Mouse (Mus musculus): ENCODE measurements at regions not wholly inside any gene's neighbourhood (a gene's known extent, or its start where the extent isn't known, plus 50 kb on each side); places are given as distances from the start of the nearest gene placed in this dataset.

GRCm38 (mm10) chr10:96847433-96848165 lies 230.8 kb downstream of the Btg1 start:
- Histone ChIP-seq H3K9me3 (replicated peaks; ENCODE audit: control insufficient read depth, low read length) (no peaks in the 10 kb centered on the region), H3K27me3 (replicated peaks; ENCODE audit: control insufficient read depth, insufficient read depth, low read length) (no peaks in the 10 kb centered on the region), H3K4me3 (ENCODE audit: low read depth, low read length) (no peak overlapping the region), H3K4me1 (ENCODE audit: control insufficient read depth, insufficient read depth, low read length) (peaks cover 6% of the 10 kb centered on the region; the same call in 1 of the 2 replicates), H3K4me2 (ENCODE audit: low read length) (no peak overlapping the region), H3K9ac (ENCODE audit: low read length) (no peak overlapping the region), H3K36me3 (ENCODE audit: control insufficient read depth, insufficient read depth, low read length) (no peaks in the 10 kb centered on the region), H3K27ac (ENCODE audit: low read depth, low read length) (no peak overlapping the region)
- ATAC-seq (0 out of 2 replicates have a peak, but pooled peaks have one; percentile 18), DNase-seq (ENCODE audit: low spot score) (no peak)
- 79% methylated on average over 5 of the region's 5 CpGs for WGBS

- 90% methylated on average over 2 of the region's 2 CpGs for WGBS
- Histone ChIP-seq H3K9ac (ENCODE audit: low read length) (no peak overlapping the region), H3K4me2 (ENCODE audit: low read length) (no peak overlapping the region), H3K9me3 (replicated peaks; ENCODE audit: control insufficient read depth, low read length) (no peaks in the 10 kb centered on the region), H3K4me3 (ENCODE audit: low read depth, low read length) (no peak overlapping the region), H3K27me3 (replicated peaks; ENCODE audit: control insufficient read depth, insufficient read depth, low read length) (no peaks in the 10 kb centered on the region), H3K4me1 (ENCODE audit: control insufficient read depth, insufficient read depth, low read length) (peaks cover 6% of the 10 kb centered on the region; the same call in 1 of the 2 replicates), H3K27ac (ENCODE audit: low read depth, low read length) (no peak overlapping the region), H3K36me3 (ENCODE audit: control insufficient read depth, insufficient read depth, low read length) (no peaks in the 10 kb centered on the region)
- ATAC-seq (no peak), DNase-seq (ENCODE audit: low spot score) (no peak)
Observed at GRCm38 (mm10) chr10:96848496-96848895, 231.7 kb downstream of the Btg1 start.

- DNase-seq (ENCODE audit: low spot score) = no peak
- 91% methylated on average over 2 of the region's 2 CpGs for WGBS
- no peaks in the 10 kb centered on the region for H3K9me3 ChIP-seq (replicated peaks; ENCODE audit: control insufficient read depth, low read length)
Observed at GRCm38 (mm10) chr10:96860366-96860765, 243.6 kb downstream of the Btg1 start.

GRCm38 (mm10) chr10:96863230-96863629 lies 246.4 kb downstream of the Btg1 start:
- 91% methylated on average over 8 of the region's 8 CpGs for WGBS
- no peak overlapping the region for H3K4me3 ChIP-seq (ENCODE audit: low read depth, low read length)
- no peaks in the 10 kb centered on the region for H3K9me3 ChIP-seq (replicated peaks; ENCODE audit: control insufficient read depth, low read length)
- H3K27me3 ChIP-seq (replicated peaks; ENCODE audit: control insufficient read depth, insufficient read depth, low read length) = no peaks in the 10 kb centered on the region
- H3K9ac ChIP-seq (ENCODE audit: low read length) = no peak overlapping the region
- DNase-seq (ENCODE audit: low spot score) = no peak
- no peak overlapping the region for H3K4me2 ChIP-seq (ENCODE audit: low read length)
- ATAC-seq = no peak
- H3K27ac ChIP-seq (ENCODE audit: low read depth, low read length) = no peak overlapping the region
- no peaks in the 10 kb centered on the region for H3K4me1 ChIP-seq (ENCODE audit: control insufficient read depth, insufficient read depth, low read length)
- no peaks in the 10 kb centered on the region for H3K36me3 ChIP-seq (ENCODE audit: control insufficient read depth, insufficient read depth, low read length)

More at GRCm38 (mm10) chr10:96860366-96860765, 243.6 kb downstream of the Btg1 start:
- Histone ChIP-seq H3K4me3 (ENCODE audit: low read depth, low read length) (no peak overlapping the region), H3K27ac (ENCODE audit: low read depth, low read length) (no peak overlapping the region), H3K27me3 (replicated peaks; ENCODE audit: control insufficient read depth, insufficient read depth, low read length) (no peaks in the 10 kb centered on the region), H3K36me3 (ENCODE audit: control insufficient read depth, insufficient read depth, low read length) (no peaks in the 10 kb centered on the region), H3K4me1 (ENCODE audit: control insufficient read depth, insufficient read depth, low read length) (no peaks in the 10 kb centered on the region), H3K9ac (ENCODE audit: low read length) (no peak overlapping the region), H3K4me2 (ENCODE audit: low read length) (no peak overlapping the region)
- ATAC-seq = no peak

GRCm38 (mm10) chr10:96866468-96866867 lies 249.7 kb downstream of the Btg1 start:
- no peaks in the 10 kb centered on the region for H3K4me1 ChIP-seq (ENCODE audit: control insufficient read depth, insufficient read depth, low read length)
- H3K4me2 ChIP-seq (ENCODE audit: low read length) = no peak overlapping the region
- H3K4me3 ChIP-seq (ENCODE audit: low read depth, low read length) = no peak overlapping the region
- no peaks in the 10 kb centered on the region for H3K9me3 ChIP-seq (replicated peaks; ENCODE audit: control insufficient read depth, low read length)
- H3K36me3 ChIP-seq (ENCODE audit: control insufficient read depth, insufficient read depth, low read length) = no peaks in the 10 kb centered on the region
- H3K27me3 ChIP-seq (replicated peaks; ENCODE audit: control insufficient read depth, insufficient read depth, low read length) = no peaks in the 10 kb centered on the region
- 83% methylated on average over 3 of the region's 3 CpGs for WGBS
- H3K9ac ChIP-seq (ENCODE audit: low read length) = no peak overlapping the region
- DNase-seq (ENCODE audit: low spot score) (no peak), ATAC-seq (no peak)
- no peak overlapping the region for H3K27ac ChIP-seq (ENCODE audit: low read depth, low read length)

GRCm38 (mm10) chr10:96871559-96872160 lies 254.9 kb downstream of the Btg1 start:
- DNase-seq (ENCODE audit: low spot score) (no peak), ATAC-seq (no peak)
- no peaks in the 10 kb centered on the region for H3K36me3 ChIP-seq (ENCODE audit: control insufficient read depth, insufficient read depth, low read length)
- H3K9ac ChIP-seq (ENCODE audit: low read length) = no peak overlapping the region
- no peak overlapping the region for H3K4me3 ChIP-seq (ENCODE audit: low read depth, low read length)
- no peak overlapping the region for H3K4me2 ChIP-seq (ENCODE audit: low read length)
- WGBS = 94% methylated on average over 7 of the region's 7 CpGs
- no peaks in the 10 kb centered on the region for H3K4me1 ChIP-seq (ENCODE audit: control insufficient read depth, insufficient read depth, low read length)
- H3K27ac ChIP-seq (ENCODE audit: low read depth, low read length) = no peak overlapping the region
- no peaks in the 10 kb centered on the region for H3K9me3 ChIP-seq (replicated peaks; ENCODE audit: control insufficient read depth, low read length)
- no peaks in the 10 kb centered on the region for H3K27me3 ChIP-seq (replicated peaks; ENCODE audit: control insufficient read depth, insufficient read depth, low read length)

- 92% methylated on average over 1 of the region's 1 CpGs for whole genome bisulfite sequencing
- no peak for ATAC-seq
- DNase-seq (ENCODE audit: low spot score) = no peak
- Histone ChIP-seq H3K36me3 (ENCODE audit: control insufficient read depth, insufficient read depth, low read length) (no peaks in the 10 kb centered on the region), H3K4me2 (ENCODE audit: low read length) (no peak overlapping the region), H3K4me1 (ENCODE audit: control insufficient read depth, insufficient read depth, low read length) (no peaks in the 10 kb centered on the region), H3K27me3 (replicated peaks; ENCODE audit: control insufficient read depth, insufficient read depth, low read length) (no peaks in the 10 kb centered on the region), H3K9ac (ENCODE audit: low read length) (no peak overlapping the region), H3K4me3 (ENCODE audit: low read depth, low read length) (no peak overlapping the region), H3K9me3 (replicated peaks; ENCODE audit: control insufficient read depth, low read length) (no peaks in the 10 kb centered on the region), H3K27ac (ENCODE audit: low read depth, low read length) (no peak overlapping the region)
Observed at GRCm38 (mm10) chr10:96874646-96875045, 257.8 kb downstream of the Btg1 start.

GRCm38 (mm10) chr10:96875676-96876075 lies 258.9 kb downstream of the Btg1 start:
- ATAC-seq = no peak
- Histone ChIP-seq H3K27me3 (replicated peaks; ENCODE audit: control insufficient read depth, insufficient read depth, low read length) (no peaks in the 10 kb centered on the region), H3K4me3 (ENCODE audit: low read depth, low read length) (no peak overlapping the region), H3K9me3 (replicated peaks; ENCODE audit: control insufficient read depth, low read length) (no peaks in the 10 kb centered on the region), H3K9ac (ENCODE audit: low read length) (no peak overlapping the region), H3K27ac (ENCODE audit: low read depth, low read length) (no peak overlapping the region), H3K36me3 (ENCODE audit: control insufficient read depth, insufficient read depth, low read length) (no peaks in the 10 kb centered on the region), H3K4me1 (ENCODE audit: control insufficient read depth, insufficient read depth, low read length) (0 out of 2 replicates have a peak, but pooled peaks cover 1% of the 10 kb centered on the region), H3K4me2 (ENCODE audit: low read length) (no peak overlapping the region)
- DNase-seq (ENCODE audit: low spot score) = no peak
- 88% methylated on average over 3 of the region's 3 CpGs for WGBS

- no peak overlapping the region for H3K9ac ChIP-seq (ENCODE audit: low read length)
- H3K27ac ChIP-seq (ENCODE audit: low read depth, low read length) = no peak overlapping the region
- DNase-seq (ENCODE audit: low spot score) = no peak
- 96% methylated on average over 2 of the region's 2 CpGs for WGBS
- ATAC-seq = no peak
- H3K4me3 ChIP-seq (ENCODE audit: low read depth, low read length) = no peak overlapping the region
- no peak overlapping the region for H3K4me2 ChIP-seq (ENCODE audit: low read length)
- no peaks in the 10 kb centered on the region for H3K27me3 ChIP-seq (replicated peaks; ENCODE audit: control insufficient read depth, insufficient read depth, low read length)
- H3K4me1 ChIP-seq (ENCODE audit: control insufficient read depth, insufficient read depth, low read length) = peaks cover 10% of the 10 kb centered on the region; the same call in 1 of the 2 replicates
- no peaks in the 10 kb centered on the region for H3K9me3 ChIP-seq (replicated peaks; ENCODE audit: control insufficient read depth, low read length)
- no peaks in the 10 kb centered on the region for H3K36me3 ChIP-seq (ENCODE audit: control insufficient read depth, insufficient read depth, low read length)
Observed at GRCm38 (mm10) chr10:96879425-96879824, 262.6 kb downstream of the Btg1 start.
